Mouse (Mus musculus): ENCODE measurements at regions not wholly inside any gene's neighbourhood (a gene's known extent, or its start where the extent isn't known, plus 50 kb on each side); places are given as distances from the start of the nearest gene placed in this dataset.

DNA sequence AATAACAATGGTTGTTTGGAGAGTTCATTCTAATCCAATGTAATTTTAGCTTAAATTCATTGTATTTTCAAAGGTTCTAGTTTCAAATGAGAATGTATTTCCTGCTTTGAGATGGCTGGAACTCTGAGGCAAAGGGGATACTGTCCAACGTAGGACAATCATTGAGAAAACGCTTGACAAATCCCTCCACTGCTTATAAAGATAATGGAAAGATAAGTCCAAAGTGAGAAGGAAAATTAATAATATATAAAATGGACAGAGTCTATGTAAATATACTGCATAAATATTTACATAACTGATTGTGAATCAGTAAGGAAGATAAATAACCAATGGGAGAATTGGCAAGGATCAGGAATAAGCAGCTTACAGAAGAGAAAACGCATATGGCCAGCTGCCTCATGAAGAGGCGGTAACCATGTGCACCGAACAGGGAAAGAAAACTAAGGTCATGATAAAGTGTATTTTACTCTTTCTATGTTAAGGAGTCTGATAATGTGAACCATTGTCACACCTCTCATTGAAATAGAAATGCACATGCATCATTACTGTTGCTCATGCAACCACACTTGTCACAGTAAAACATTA is 55.3 kb upstream of the Fam19a1 start:
- H3K9ac ChIP-seq = no peak overlapping the region
- H3K4me1 ChIP-seq (replicated peaks) = no peaks in the 10 kb centered on the region
- H3K27me3 ChIP-seq (replicated peaks) = no peaks in the 10 kb centered on the region
- no peak overlapping the region for H3K4me3 ChIP-seq (replicated peaks)
- H3K9me3 ChIP-seq = no peaks in the 10 kb centered on the region
- peak; percentile 34; the same call in 1 of the 2 replicates for ATAC-seq
- no peaks in the 10 kb centered on the region for H3K36me3 ChIP-seq
- no peak overlapping the region for H3K27ac ChIP-seq
- H3K4me2 ChIP-seq (replicated peaks) = no peak overlapping the region
- WGBS = 56% methylated on average over 5 of the region's 5 CpGs

DNA sequence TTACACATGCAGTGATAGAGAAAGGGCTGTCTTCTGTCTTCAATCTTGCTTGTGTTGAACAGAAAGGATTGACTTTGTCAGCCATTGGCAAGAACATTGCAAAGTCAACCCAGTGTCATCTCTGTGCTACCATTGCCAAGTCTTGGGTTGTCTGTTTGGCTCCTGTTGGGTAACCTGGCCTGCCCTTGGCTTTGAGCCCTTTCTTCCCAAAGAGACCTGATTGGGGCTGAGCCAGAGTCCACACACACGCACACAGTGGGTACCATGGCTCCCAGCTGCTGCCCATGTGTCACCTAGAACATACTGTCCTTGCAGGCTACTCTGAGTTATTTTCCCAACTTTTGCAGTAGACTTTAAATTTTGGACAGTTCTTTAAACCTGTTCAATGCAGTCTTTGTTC is 51.0 kb upstream of the Fam19a1 start:
- Histone ChIP-seq H3K27ac (no peak overlapping the region), H3K36me3 (no peaks in the 10 kb centered on the region), H3K9me3 (no peaks in the 10 kb centered on the region), H3K4me3 (replicated peaks) (no peak overlapping the region), H3K27me3 (replicated peaks) (no peaks in the 10 kb centered on the region), H3K9ac (no peak overlapping the region), H3K4me1 (replicated peaks) (no peaks in the 10 kb centered on the region), H3K4me2 (replicated peaks) (no peak overlapping the region)
- WGBS = 81% methylated on average over 1 of the region's 1 CpGs
- ATAC-seq = no peak
